Mouse (Mus musculus): ENCODE data around the gene Akap6. TPM values are rescaled to one million over a fixed set of nuclear protein-coding genes. Genes with fewer than 3 reads are reported as not detected.

Akap6 gene
- polyA plus RNA-seq, 1 experiment from 2014 or later: 14.4 TPM

DNA sequence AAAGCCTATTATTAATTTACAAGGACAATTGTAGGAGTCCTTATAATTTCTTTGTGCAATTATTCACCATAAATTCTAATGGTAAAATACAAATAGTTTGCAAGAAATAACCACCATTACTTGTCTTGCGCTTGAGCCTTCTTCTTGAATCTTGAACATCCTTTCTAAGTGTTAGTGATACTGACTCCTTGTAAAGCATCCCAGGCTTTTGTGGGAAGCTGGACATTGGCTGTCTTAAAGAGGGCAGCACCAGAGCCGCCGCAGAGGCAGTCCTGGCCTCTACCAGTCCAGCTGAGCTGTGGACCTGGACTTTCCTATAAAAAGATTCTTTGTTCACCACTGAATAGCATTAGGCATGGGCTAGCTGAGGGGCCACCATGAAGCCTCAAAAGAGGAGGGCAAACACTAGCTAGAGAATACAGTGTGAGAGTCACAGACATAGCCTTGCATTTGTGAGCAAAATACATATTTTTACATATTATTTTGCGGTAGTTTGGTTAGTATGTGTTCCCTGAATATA, 365.1 kb downstream of the Akap6 start:
- Histone ChIP-seq H3K4me1 (ENCODE audit: control insufficient read depth in 2 of 2, insufficient read depth in 2 of 2, low read length in 2 of 2) (peaks cover 2 to 24% of the 10 kb centered on the region in 2 experiments), H3K4me3 (ENCODE audit: control insufficient read depth in 1 of 2, insufficient read depth in 1 of 2, low read depth in 1 of 2, low read length in 2 of 2) (no peak overlapping the region), H3K4me2 (ENCODE audit: low read length) (no peak overlapping the region), H3K9ac (ENCODE audit: low read length) (no peak overlapping the region), H3K9me3 (ENCODE audit: control insufficient read depth, low read length) (no peaks in the 10 kb centered on the region), H3K27me3 (ENCODE audit: control insufficient read depth, insufficient read depth, low read length) (no peaks in the 10 kb centered on the region), H3K36me3 (ENCODE audit: control insufficient read depth, insufficient read depth, low read length) (0 out of 2 replicates have a peak, but pooled peaks cover 5% of the 10 kb centered on the region), H3K27ac (replicated peaks in 1 of 2; ENCODE audit: control insufficient read depth in 1 of 2, insufficient read depth in 1 of 2, low read depth in 2 of 2, low read length in 2 of 2) (no peak overlapping the region)
- ATAC-seq (ENCODE audit: insufficient number of reproducible peaks, insufficient read depth, low FRiP score, low read depth): no peak
- 87% methylated on average over 4 of the region's 4 CpGs for WGBS

DNA sequence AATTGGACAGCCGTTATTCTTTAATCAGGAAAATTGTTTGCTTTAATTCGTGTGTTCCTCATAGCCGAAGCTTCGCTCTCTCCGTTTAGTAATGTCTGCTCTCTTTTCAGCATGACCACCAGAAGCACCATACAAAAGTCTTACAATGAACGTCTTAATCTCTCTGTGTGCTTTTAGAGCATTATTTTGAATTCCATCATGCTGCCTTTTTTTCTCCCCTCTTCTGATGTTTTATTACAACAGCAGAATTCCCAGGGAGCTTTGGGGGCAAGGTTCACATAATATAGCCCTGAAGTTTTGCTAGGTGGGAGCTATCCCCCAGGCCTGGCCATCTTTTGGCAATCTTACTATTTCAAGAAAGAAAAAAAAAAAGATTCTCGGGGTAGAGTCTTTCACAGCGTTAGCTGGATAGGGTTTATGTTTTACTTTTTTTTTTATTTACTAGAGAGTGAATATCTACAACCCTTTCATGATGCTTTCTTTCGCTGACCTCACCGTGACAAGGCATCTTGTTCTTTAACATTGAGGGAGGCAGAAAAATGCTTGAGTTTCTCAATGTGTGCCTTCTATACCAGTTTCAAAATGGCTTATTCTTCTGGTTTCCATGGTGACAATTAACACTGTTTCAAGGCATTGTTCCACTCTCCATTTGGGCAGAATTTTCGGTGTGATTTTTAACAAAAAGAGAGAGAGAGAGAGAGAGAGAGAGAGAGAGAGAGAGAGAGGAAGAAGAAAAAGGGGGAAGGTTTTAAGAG, 366.0 kb downstream of the Akap6 start:
- ATAC-seq (ENCODE audit: insufficient number of reproducible peaks, insufficient read depth, low FRiP score, low read depth): no peak
- H3K9ac ChIP-seq (ENCODE audit: low read length): no peak overlapping the region
- peaks cover 2 to 24% of the 10 kb centered on the region in 2 experiments for H3K4me1 ChIP-seq (ENCODE audit: control insufficient read depth in 2 of 2, insufficient read depth in 2 of 2, low read length in 2 of 2)
- no peaks in the 10 kb centered on the region for H3K27me3 ChIP-seq (ENCODE audit: control insufficient read depth, insufficient read depth, low read length)
- no peak overlapping the region for H3K27ac ChIP-seq (replicated peaks in 1 of 2; ENCODE audit: control insufficient read depth in 1 of 2, insufficient read depth in 1 of 2, low read depth in 2 of 2, low read length in 2 of 2)
- H3K9me3 ChIP-seq (ENCODE audit: control insufficient read depth, low read length): no peaks in the 10 kb centered on the region
- H3K4me3 ChIP-seq (ENCODE audit: control insufficient read depth in 1 of 2, insufficient read depth in 1 of 2, low read depth in 1 of 2, low read length in 2 of 2): no peak overlapping the region
- no peak overlapping the region for H3K4me2 ChIP-seq (ENCODE audit: low read length)
- H3K36me3 ChIP-seq (ENCODE audit: control insufficient read depth, insufficient read depth, low read length): 0 out of 2 replicates have a peak, but pooled peaks cover 5% of the 10 kb centered on the region
- WGBS: 84% methylated on average over 11 of the region's 11 CpGs

DNA sequence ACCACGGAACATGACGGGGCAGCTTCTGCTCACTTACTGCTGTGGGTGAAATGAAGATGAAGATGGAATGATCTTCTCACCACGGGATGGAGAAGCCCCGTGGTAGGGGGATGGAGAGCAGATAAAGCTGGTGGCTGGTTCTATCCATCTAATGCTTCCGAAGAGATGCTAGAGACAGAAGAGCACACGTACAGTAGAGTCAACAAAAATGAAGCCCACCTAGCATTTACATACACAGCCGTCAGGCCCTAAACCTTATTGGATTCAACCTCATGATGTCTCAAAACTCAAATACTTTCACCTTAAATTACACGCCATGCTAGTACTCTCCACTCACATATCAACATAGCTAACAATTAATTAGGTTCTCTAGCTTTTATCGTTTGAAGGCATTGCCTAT, 367.1 kb downstream of the Akap6 start:
- ATAC-seq (ENCODE audit: insufficient number of reproducible peaks, insufficient read depth, low FRiP score, low read depth): no peak
- H3K4me1 ChIP-seq (ENCODE audit: control insufficient read depth in 2 of 2, insufficient read depth in 2 of 2, low read length in 2 of 2): peaks cover 2 to 19% of the 10 kb centered on the region in 2 experiments
- H3K36me3 ChIP-seq (ENCODE audit: control insufficient read depth, insufficient read depth, low read length): 0 out of 2 replicates have a peak, but pooled peaks cover 5% of the 10 kb centered on the region
- no peak overlapping the region for H3K27ac ChIP-seq (replicated peaks in 1 of 2; ENCODE audit: control insufficient read depth in 1 of 2, insufficient read depth in 1 of 2, low read depth in 2 of 2, low read length in 2 of 2)
- no peaks in the 10 kb centered on the region for H3K9me3 ChIP-seq (ENCODE audit: control insufficient read depth, low read length)
- no peak overlapping the region for H3K4me2 ChIP-seq (ENCODE audit: low read length)
- H3K9ac ChIP-seq (ENCODE audit: low read length): no peak overlapping the region
- no peaks in the 10 kb centered on the region for H3K27me3 ChIP-seq (ENCODE audit: control insufficient read depth, insufficient read depth, low read length)
- no peak overlapping the region for H3K4me3 ChIP-seq (ENCODE audit: control insufficient read depth in 1 of 2, insufficient read depth in 1 of 2, low read depth in 1 of 2, low read length in 2 of 2)
- WGBS: 84% methylated on average over 9 of the region's 9 CpGs

DNA sequence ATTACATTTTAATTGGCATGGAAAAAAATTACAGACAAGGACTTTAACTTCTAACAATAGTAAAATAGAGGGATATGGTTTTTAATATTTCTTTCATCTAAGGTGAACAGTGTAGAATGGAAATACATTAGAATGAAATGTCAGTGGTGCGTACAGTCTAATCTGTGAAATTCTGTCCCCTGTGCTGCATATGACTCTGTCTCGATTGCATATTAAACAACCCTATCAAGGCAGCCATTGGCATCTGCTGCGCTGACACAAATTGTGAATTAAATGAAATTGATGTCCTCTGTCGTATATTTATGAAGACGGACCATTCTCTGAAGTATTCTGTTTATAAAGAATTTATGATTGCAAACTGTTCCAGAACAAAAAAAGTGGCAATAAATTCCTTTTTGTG, 371.7 kb downstream of the Akap6 start:
- H3K27ac ChIP-seq (replicated peaks in 1 of 2; ENCODE audit: control insufficient read depth in 1 of 2, insufficient read depth in 1 of 2, low read depth in 2 of 2, low read length in 2 of 2): no peak overlapping the region
- no peak overlapping the region for H3K4me2 ChIP-seq (ENCODE audit: low read length)
- no peak overlapping the region for H3K9ac ChIP-seq (ENCODE audit: low read length)
- H3K27me3 ChIP-seq (ENCODE audit: control insufficient read depth, insufficient read depth, low read length): no peaks in the 10 kb centered on the region
- H3K4me1 ChIP-seq (ENCODE audit: control insufficient read depth in 2 of 2, insufficient read depth in 2 of 2, low read length in 2 of 2): no peaks in the 10 kb centered on the region
- H3K36me3 ChIP-seq (ENCODE audit: control insufficient read depth, insufficient read depth, low read length): peaks cover 16% of the 10 kb centered on the region
- 93% methylated on average over 5 of the region's 5 CpGs for WGBS
- H3K4me3 ChIP-seq (ENCODE audit: control insufficient read depth in 1 of 2, insufficient read depth in 1 of 2, low read depth in 1 of 2, low read length in 2 of 2): no peak overlapping the region
- no peaks in the 10 kb centered on the region for H3K9me3 ChIP-seq (ENCODE audit: control insufficient read depth, low read length)
- ATAC-seq (ENCODE audit: insufficient number of reproducible peaks, insufficient read depth, low FRiP score, low read depth): no peak

DNA sequence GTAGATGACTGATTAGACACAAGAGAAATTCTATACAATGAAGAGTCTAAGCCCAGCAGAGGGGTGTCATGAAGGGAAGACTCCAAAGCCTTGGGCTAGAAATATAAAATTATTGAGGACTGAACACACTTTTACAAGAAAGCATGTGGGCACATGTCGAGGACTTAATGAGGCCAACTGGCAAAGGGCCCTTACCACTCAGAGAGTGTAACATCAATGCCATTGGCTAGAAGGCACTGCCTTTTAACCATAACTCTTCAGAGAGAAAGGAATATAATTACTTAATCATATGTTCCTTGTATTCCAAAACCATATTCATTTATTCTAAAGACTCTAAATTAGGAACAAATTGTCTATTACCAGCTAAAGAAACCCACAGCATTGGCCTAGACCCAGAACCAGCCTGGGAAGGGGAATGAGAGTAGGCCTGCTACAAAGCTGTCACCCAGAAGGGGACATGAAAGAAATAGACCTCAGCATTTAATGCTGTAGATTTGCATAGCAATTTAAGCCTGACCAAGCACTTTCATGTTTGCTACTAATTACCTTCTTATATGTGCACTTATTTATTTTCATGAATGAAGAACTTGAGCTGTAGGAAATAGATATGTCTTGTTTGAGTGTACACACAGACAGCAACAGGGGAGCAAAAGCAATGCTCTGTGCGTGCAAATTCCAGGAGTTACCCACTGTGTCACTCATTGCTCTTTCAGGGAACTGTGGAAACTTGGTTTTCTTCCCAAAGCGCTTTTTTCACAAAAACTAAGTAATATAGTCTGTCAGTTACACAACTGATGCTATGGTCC, 377.6 kb downstream of the Akap6 start:
- Histone ChIP-seq H3K27me3 (ENCODE audit: control insufficient read depth, insufficient read depth, low read length) (no peaks in the 10 kb centered on the region), H3K9ac (ENCODE audit: low read length) (no peak overlapping the region), H3K4me2 (ENCODE audit: low read length) (no peak overlapping the region), H3K9me3 (ENCODE audit: control insufficient read depth, low read length) (no peaks in the 10 kb centered on the region), H3K4me3 (ENCODE audit: control insufficient read depth in 1 of 2, insufficient read depth in 1 of 2, low read depth in 1 of 2, low read length in 2 of 2) (no peak overlapping the region), H3K4me1 (ENCODE audit: control insufficient read depth in 2 of 2, insufficient read depth in 2 of 2, low read length in 2 of 2) (no peaks in the 10 kb centered on the region), H3K36me3 (ENCODE audit: control insufficient read depth, insufficient read depth, low read length) (peaks cover 14% of the 10 kb centered on the region), H3K27ac (replicated peaks in 1 of 2; ENCODE audit: control insufficient read depth in 1 of 2, insufficient read depth in 1 of 2, low read depth in 2 of 2, low read length in 2 of 2) (no peak overlapping the region)
- ATAC-seq (ENCODE audit: insufficient number of reproducible peaks, insufficient read depth, low FRiP score, low read depth): no peak
- WGBS: 91% methylated on average over 3 of the region's 3 CpGs

DNA sequence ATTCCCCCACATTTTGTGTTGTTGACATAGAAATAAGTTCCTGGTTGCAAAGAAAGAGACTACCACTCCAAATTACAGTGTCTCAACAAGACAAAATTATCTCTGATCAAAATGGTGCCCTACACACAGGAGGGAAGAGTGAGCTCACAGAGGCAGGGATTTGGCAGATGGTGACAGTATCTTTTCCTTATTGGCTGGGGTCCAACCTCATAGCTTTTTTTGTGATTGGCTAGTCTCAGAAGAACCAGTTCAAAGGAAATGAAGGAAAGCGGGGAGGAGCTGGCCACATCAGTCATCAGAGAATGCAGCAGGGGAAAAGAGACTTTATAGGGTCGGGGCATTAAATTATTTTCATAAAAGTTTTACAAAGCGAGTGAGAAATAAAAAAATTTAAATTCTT, 386.6 kb downstream of the Akap6 start:
- WGBS: 76% methylated on average over 3 of the region's 3 CpGs
- H3K4me1 ChIP-seq (ENCODE audit: control insufficient read depth in 2 of 2, insufficient read depth in 2 of 2, low read length in 2 of 2): no peaks in the 10 kb centered on the region
- H3K9ac ChIP-seq (ENCODE audit: low read length): no peak overlapping the region
- H3K4me2 ChIP-seq (ENCODE audit: low read length): no peak overlapping the region
- no peaks in the 10 kb centered on the region for H3K27me3 ChIP-seq (ENCODE audit: control insufficient read depth, insufficient read depth, low read length)
- H3K4me3 ChIP-seq (ENCODE audit: control insufficient read depth in 1 of 2, insufficient read depth in 1 of 2, low read depth in 1 of 2, low read length in 2 of 2): no peak overlapping the region
- peaks cover 3% of the 10 kb centered on the region; the same call in 1 of the 2 replicates for H3K36me3 ChIP-seq (ENCODE audit: control insufficient read depth, insufficient read depth, low read length)
- no peak overlapping the region for H3K27ac ChIP-seq (replicated peaks in 1 of 2; ENCODE audit: control insufficient read depth in 1 of 2, insufficient read depth in 1 of 2, low read depth in 2 of 2, low read length in 2 of 2)
- no peaks in the 10 kb centered on the region for H3K9me3 ChIP-seq (ENCODE audit: control insufficient read depth, low read length)
- no peak for ATAC-seq (ENCODE audit: insufficient number of reproducible peaks, insufficient read depth, low FRiP score, low read depth)

DNA sequence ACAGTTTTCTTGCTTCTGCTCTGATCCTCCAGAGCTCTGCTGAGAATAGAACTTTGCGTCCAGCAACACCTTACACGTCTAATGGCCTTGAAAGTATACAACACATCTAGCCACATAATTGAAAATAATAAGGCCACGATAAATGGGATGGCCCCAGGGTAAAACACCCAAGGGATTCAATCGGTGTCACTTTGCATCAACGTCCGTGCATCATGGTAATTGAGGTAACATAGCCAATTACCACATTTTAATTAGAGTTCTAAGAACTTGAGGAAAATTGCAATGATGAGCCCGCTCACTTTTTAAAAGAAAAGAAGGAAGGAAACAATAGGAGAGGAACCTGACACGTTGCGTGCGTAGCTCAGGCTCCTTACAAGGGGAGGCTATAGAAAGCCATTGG, 413.1 kb downstream of the Akap6 start:
- no peak for ATAC-seq (ENCODE audit: insufficient number of reproducible peaks, insufficient read depth, low FRiP score, low read depth)
- H3K36me3 ChIP-seq (ENCODE audit: control insufficient read depth, insufficient read depth, low read length): 0 out of 2 replicates have a peak, but pooled peaks cover 11% of the 10 kb centered on the region

More for the DNA sequence above, 413.1 kb downstream of the Akap6 start:
- H3K9me3 ChIP-seq (ENCODE audit: control insufficient read depth, low read length): no peaks in the 10 kb centered on the region
- no peak overlapping the region for H3K4me2 ChIP-seq (ENCODE audit: low read length)
- no peak overlapping the region for H3K27ac ChIP-seq (replicated peaks in 1 of 2; ENCODE audit: control insufficient read depth in 1 of 2, insufficient read depth in 1 of 2, low read depth in 2 of 2, low read length in 2 of 2)
- 90% methylated on average over 10 of the region's 10 CpGs for WGBS
- H3K4me1 ChIP-seq (ENCODE audit: control insufficient read depth in 2 of 2, insufficient read depth in 2 of 2, low read length in 2 of 2): no peaks in the 10 kb centered on the region
- no peaks in the 10 kb centered on the region for H3K27me3 ChIP-seq (ENCODE audit: control insufficient read depth, insufficient read depth, low read length)
- H3K9ac ChIP-seq (ENCODE audit: low read length): no peak overlapping the region
- no peak overlapping the region for H3K4me3 ChIP-seq (ENCODE audit: control insufficient read depth in 1 of 2, insufficient read depth in 1 of 2, low read depth in 1 of 2, low read length in 2 of 2)
